10 mouse cellular contexts compared by ENCODE assay signal in the genomic region with DNA sequence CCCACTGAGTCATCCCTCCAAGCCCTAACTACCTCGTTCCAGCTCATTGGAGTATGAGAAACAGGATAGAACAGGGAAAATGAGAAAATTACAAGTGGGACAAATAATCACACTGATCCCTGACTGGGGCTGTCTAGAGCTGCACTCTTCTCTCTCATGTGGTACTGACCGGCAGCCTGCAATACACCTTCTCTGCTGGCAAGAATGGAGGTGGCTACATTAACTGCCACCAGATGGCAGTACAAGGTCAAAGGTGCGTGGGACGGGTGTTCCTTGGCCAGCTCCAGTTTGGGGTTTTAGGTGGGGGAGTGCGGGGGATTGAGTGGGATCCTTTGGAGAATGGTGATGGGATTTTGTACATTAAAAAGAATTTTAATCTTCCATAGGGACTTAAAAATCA. TPM values are rescaled to one million over a fixed set of nuclear protein-coding genes. Genes with fewer than 3 reads are reported as not detected.
DNase-seq lines count a peak whose midpoint lies in the region; ATAC-seq lines count a peak whose summit lies in the region.
"Had no signal": no experiment of that assay in that cellular context is flagged by ENCODE, and none has a peak within 500 bp of the region (broad histone marks: within the 10 kb centered on the region; RNA-seq: fewer than 3 reads in every experiment).

No protein-coding gene starts in this region.

- peak; percentile 49; the same call in 1 of the 2 replicates for ATAC-seq in forebrain, embryonic 12.5 days (ENCODE audit: low FRiP score)
- peak; percentile 50 for ATAC-seq in inflammation-experienced regulatory T-cells, adult 6 months
- ATAC-seq in liver, embryonic 13.5 days (ENCODE audit: low read depth), result peak; percentile 20; the same call in 1 of the 2 replicates
- peak; percentile 75 for ATAC-seq in neural tube, embryonic 11.5 days (ENCODE audit: insufficient read depth, low FRiP score, low TSS enrichment)

- no peak overlapping the region for H3K4me2 ChIP-seq in forebrain, embryonic 12.5 days
- no peak overlapping the region for H3K4me2 ChIP-seq in liver, embryonic 13.5 days
- H3K4me2 ChIP-seq in neural tube, embryonic 11.5 days (ENCODE audit: low read depth), result no peak overlapping the region
- H3K4me2 ChIP-seq: embryonic facial prominence, embryonic 15.5 days; lung, embryonic 15.5 days had no signal

- H3K27me3 ChIP-seq in forebrain, embryonic 12.5 days, result no peaks in the 10 kb centered on the region; the same call in 1 of the 2 replicates
- H3K27me3 ChIP-seq in liver, embryonic 13.5 days, result no peaks in the 10 kb centered on the region
- H3K27me3 ChIP-seq in neural tube, embryonic 11.5 days (ENCODE audit: control insufficient read depth, insufficient read depth, low read length), result no peaks in the 10 kb centered on the region
- H3K27me3 ChIP-seq: embryonic facial prominence, embryonic 15.5 days; lung, embryonic 15.5 days had no signal

- H3K27ac ChIP-seq in forebrain, embryonic 12.5 days, result no peak overlapping the region
- no peak overlapping the region for H3K27ac ChIP-seq in liver, embryonic 13.5 days
- H3K27ac ChIP-seq in neural tube, embryonic 11.5 days (ENCODE audit: low read depth, low read length), result no peak overlapping the region
- H3K27ac ChIP-seq: embryonic facial prominence, embryonic 15.5 days; lung, embryonic 15.5 days had no signal

- no peak overlapping the region for H3K4me3 ChIP-seq in forebrain, embryonic 12.5 days (replicated peaks)
- H3K4me3 ChIP-seq in liver, embryonic 13.5 days (replicated peaks), result no peak overlapping the region
- no peak overlapping the region for H3K4me3 ChIP-seq in neural tube, embryonic 11.5 days (ENCODE audit: low read depth, low read length)
- H3K4me3 ChIP-seq: embryonic facial prominence, embryonic 15.5 days; lung, embryonic 15.5 days had no signal

- 14% methylated on average over 5 of the region's 5 CpGs for WGBS in forebrain, embryonic 12.5 days
- 9% methylated on average over 5 of the region's 5 CpGs for WGBS in liver, embryonic 13.5 days (ENCODE audit: insufficient replicate concordance)
- WGBS in neural tube, embryonic 11.5 days, result 17% methylated on average over 5 of the region's 5 CpGs

- H3K4me1 ChIP-seq in forebrain, embryonic 12.5 days, result no peaks in the 10 kb centered on the region
- H3K4me1 ChIP-seq in liver, embryonic 13.5 days (replicated peaks), result 0 out of 2 replicates have a peak, but pooled peaks cover 2% of the 10 kb centered on the region
- no peaks in the 10 kb centered on the region for H3K4me1 ChIP-seq in neural tube, embryonic 11.5 days (ENCODE audit: control insufficient read depth, insufficient read depth, low read length)
- H3K4me1 ChIP-seq: embryonic facial prominence, embryonic 15.5 days; lung, embryonic 15.5 days had no signal

- H3K9ac ChIP-seq in forebrain, embryonic 12.5 days, result no peak overlapping the region
- no peak overlapping the region for H3K9ac ChIP-seq in liver, embryonic 13.5 days
- no peak overlapping the region for H3K9ac ChIP-seq in neural tube, embryonic 11.5 days (ENCODE audit: low read length)
- H3K9ac ChIP-seq: embryonic facial prominence, embryonic 15.5 days; lung, embryonic 15.5 days had no signal

- peak; percentile 21 to 26 for DNase-seq in right cerebral cortex, adult 2 months (ENCODE audit: low spot score in 2 of 2)
- no peak for DNase-seq in right cerebral cortex, postnatal 25 days
- DNase-seq in c-Kit-negative CD71-positive TER-119-positive erythroid progenitor cells, embryonic 14.5 days (ENCODE audit: low read depth, low spot score), result peak; percentile 4
- no peak for DNase-seq in liver, embryonic 13.5 days
- peak; percentile 57 for DNase-seq in neural tube, embryonic 11.5 days (ENCODE audit: low spot score)
- peak; percentile 59 to 67 for DNase-seq in thymus, postnatal 36 days

- no peaks in the 10 kb centered on the region for H3K36me3 ChIP-seq in forebrain, embryonic 12.5 days (replicated peaks)
- H3K36me3 ChIP-seq in liver, embryonic 13.5 days, result no peaks in the 10 kb centered on the region
- no peaks in the 10 kb centered on the region for H3K36me3 ChIP-seq in neural tube, embryonic 11.5 days (ENCODE audit: control insufficient read depth, insufficient read depth, low read length)
- H3K36me3 ChIP-seq: embryonic facial prominence, embryonic 15.5 days; lung, embryonic 15.5 days had no signal

- H3K9me3 ChIP-seq in forebrain, embryonic 12.5 days, result no peaks in the 10 kb centered on the region
- no peaks in the 10 kb centered on the region for H3K9me3 ChIP-seq in liver, embryonic 13.5 days (replicated peaks)
- no peaks in the 10 kb centered on the region for H3K9me3 ChIP-seq in neural tube, embryonic 11.5 days (ENCODE audit: control insufficient read depth, low read length)
- H3K9me3 ChIP-seq: embryonic facial prominence, embryonic 15.5 days; lung, embryonic 15.5 days had no signal

RNA-seq across cellular contexts. Expression of a gene that starts 5.3 kb away (rescaled TPM):
- polyA plus RNA-seq in forebrain, embryonic 12.5 days (2016; fragmentation: Nextera tagmentation; extraction: Ambion mirVana), result 3.3 and 3.4 TPM in 2 replicates
- 1 to 10 TPM in 2 of 3 experiments, under 1 TPM in 1; 0.97 to 2.7 (median 2.1) TPM for polyA plus RNA-seq in inflammation-experienced regulatory T-cells, adult 6 months (2017; shearing (Covaris generic))
- polyA plus RNA-seq in liver, embryonic 13.5 days (2015; fragmentation: Nextera tagmentation; extraction: Ambion mirVana), result 7.3 and 8.1 TPM in 2 replicates
- polyA plus RNA-seq in neural tube, embryonic 11.5 days (2014; fragmentation: Nextera tagmentation; extraction: Ambion mirVana), result 6.3 and 6.5 TPM in 2 replicates

RNA-seq across cellular contexts. Expression of a gene that starts 50.1 kb away (rescaled TPM):
- polyA plus RNA-seq in forebrain, embryonic 12.5 days (2016; fragmentation: Nextera tagmentation; extraction: Ambion mirVana), result not detected in 2 replicates
- not detected for polyA plus RNA-seq in inflammation-experienced regulatory T-cells, adult 6 months (2017; shearing (Covaris generic))
- 221 and 251 TPM in 2 replicates for polyA plus RNA-seq in liver, embryonic 13.5 days (2015; fragmentation: Nextera tagmentation; extraction: Ambion mirVana)
- polyA plus RNA-seq in neural tube, embryonic 11.5 days (2014; fragmentation: Nextera tagmentation; extraction: Ambion mirVana), result not detected in 2 replicates

Comparison
In these comparisons a context has a peak if more than half of its experiments do, and no peak if none do; other contexts are left out.
1. DNase-seq: peak in right cerebral cortex, adult 2 months (2 of 2), c-Kit-negative CD71-positive TER-119-positive erythroid progenitor cells, embryonic 14.5 days (single experiment), neural tube, embryonic 11.5 days (single experiment) and thymus, postnatal 36 days (2 of 2); none in right cerebral cortex, postnatal 25 days (single experiment) and liver, embryonic 13.5 days (single experiment).
2. ATAC-seq: peak in every context shown above with its lines; median percentile 75 in neural tube, embryonic 11.5 days; 50 in inflammation-experienced regulatory T-cells, adult 6 months; 49 in forebrain, embryonic 12.5 days; 20 in liver, embryonic 13.5 days.
3. RNA of a gene that starts 50.1 kb away (polyA plus RNA-seq): 221 to 251 TPM in liver, embryonic 13.5 days; not detected in forebrain, embryonic 12.5 days, not detected in inflammation-experienced regulatory T-cells, adult 6 months and not detected in neural tube, embryonic 11.5 days; every median in the first group is over 100 times any median in the second.